Mouse (Mus musculus) CD8-positive naive resting alpha-beta T cell, adult 2 months (primary cell): Measurements from ENCODE around the gene Npvf.
"Not testable (repeated sequence)": the region's sequence is repeated elsewhere in the genome, so short reads cannot be mapped to it uniquely, and the experiment has no call there.

Source experiments
- DNase-seq, 2 experiments: peaks; one replicate each; pipeline ENCODE4 v3.0.0; 2022; ENCODE audit warnings: low read depth in 2 of 2, low spot score in 2 of 2

Gene Npvf

DNA sequence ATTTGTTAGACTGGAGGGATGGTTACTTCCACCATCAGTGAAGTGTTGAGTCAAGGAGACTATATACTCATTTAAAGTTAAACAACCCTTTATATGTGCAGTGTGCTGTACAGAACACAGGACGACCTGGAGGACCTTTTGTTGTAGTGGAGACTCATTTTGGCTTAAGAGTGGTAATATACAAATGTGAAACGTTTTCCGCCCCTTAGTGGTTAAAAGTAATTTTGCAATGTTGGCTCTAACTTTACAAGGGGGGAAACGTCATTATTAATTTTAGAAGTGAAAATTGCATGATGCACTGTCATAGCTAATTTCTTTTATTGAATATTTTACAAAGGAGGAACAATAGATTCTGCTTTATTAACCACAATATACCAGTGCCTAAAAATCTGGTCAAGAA, 13.9 kb downstream of the Npvf start:
- no peak for DNase-seq

DNA sequence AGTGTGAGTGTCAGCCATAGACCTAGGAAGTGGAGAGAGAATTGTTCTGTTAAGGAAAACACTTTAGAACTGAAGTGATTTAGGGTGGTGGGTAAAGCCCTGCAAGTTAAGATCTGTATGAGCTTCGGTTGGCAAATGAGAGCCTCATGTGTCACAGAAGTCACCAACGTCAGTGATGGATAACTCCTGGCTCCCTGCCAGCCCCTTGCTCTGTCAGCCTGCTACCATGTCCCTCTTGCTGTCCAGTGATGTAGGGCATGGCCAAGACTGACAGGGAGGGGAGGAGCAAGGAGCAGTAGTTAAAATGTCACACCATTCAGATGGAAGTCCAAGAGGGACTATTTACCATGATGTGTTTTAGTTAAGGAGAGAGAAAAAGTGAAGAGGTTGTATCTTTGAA, 14.6 kb downstream of the Npvf start:
- DNase-seq: no peak

DNA sequence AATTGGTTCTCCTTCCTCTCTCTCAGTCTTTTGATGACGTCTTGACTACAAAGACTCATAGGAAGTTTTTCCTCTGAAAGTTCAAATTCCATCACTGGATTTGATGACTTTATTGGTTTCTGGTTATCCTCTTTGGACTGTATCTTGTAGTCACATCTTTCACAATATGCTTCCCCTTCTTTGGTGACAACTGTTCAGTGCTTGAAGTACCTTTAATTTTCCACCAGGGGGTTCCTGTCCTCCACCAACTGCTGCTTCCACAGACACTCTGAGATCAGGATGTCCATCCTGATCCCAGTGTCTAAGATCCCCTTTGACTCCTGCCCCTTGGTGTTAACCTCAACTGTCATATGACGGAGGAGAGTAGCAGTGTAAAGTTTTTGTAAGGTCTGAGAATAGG, 28.1 kb downstream of the Npvf start:
- DNase-seq: not testable (repeated sequence)

DNA sequence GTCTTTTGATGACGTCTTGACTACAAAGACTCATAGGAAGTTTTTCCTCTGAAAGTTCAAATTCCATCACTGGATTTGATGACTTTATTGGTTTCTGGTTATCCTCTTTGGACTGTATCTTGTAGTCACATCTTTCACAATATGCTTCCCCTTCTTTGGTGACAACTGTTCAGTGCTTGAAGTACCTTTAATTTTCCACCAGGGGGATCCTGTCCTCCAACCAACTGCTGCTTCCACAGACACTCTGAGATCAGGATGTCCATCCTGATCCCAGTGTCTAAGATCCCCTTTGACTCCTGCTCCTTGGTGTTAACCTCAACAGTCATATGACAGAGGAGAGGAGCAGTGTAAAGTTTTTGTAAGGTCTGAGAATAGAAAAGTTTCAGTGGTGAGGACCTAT, 36.0 kb downstream of the Npvf start:
- not testable (repeated sequence) for DNase-seq

DNA sequence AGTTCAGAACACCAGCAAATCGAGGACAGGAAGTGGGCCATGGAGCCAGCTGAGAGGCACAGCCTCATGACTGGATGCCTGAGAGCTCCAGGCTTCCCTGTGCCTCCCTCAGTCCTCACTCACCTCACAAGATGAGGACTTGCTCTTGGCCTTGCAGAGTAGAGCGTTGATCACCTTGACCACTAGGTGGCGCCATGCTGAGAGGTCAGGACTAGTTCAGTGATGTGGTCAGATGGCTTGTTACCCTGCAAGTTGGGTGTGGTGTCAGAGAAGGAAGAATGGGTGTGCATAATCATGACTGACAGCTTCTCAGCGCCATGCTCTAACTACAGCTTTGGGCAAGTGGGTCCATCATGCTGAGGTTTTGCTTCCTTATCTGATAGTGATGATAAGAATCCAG, 52.6 kb downstream of the Npvf start:
- DNase-seq: peak; percentile 55 to 62
